22 mouse cellular contexts compared by ENCODE assay signal in the genomic region with DNA sequence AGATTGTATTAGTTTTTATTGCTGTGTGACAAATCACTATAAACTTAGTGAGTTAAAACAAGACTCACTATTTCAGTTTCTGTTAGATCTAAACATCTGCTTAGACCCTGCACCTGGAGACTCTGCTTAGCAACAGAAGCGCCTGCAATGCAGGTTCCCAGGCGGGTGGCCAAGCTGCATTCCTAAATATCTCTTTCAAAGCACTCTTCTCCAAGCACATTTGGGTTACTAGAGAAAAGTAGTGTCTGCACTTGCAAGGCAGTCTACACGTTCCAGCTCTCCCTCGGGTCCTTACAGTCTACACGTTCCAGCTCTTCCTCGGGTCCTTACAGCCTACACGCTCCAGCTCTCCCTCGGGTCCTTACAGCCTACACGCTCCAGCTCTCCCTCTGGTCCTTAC. TPM values are rescaled to one million over a fixed set of nuclear protein-coding genes. Genes with fewer than 3 reads are reported as not detected.
DNase-seq lines count a peak whose midpoint lies in the region; ATAC-seq and TF ChIP-seq lines count a peak whose summit lies in the region.
"Had no signal": no experiment of that assay in that cellular context is flagged by ENCODE, and none has a peak within 500 bp of the region (broad histone marks: within the 10 kb centered on the region; RNA-seq: fewer than 3 reads in every experiment).

No protein-coding gene starts in this region.

- no peak for DNase-seq in frontal cortex, postnatal 36 days (ENCODE audit: low spot score in 2 of 2)
- peak; percentile 46 for DNase-seq in limb, embryonic 14.5 days (ENCODE audit: low spot score)
- DNase-seq in limb, embryonic 10.5 days (ENCODE audit: low spot score): no peak
- peak; percentile 29 for DNase-seq in right cerebral cortex, postnatal 14 days
- DNase-seq in right cerebral cortex, postnatal 36 days (ENCODE audit: low spot score in 2 of 2): no peak
- peak; percentile 15 for DNase-seq in brain, embryonic 14.5 days (ENCODE audit: low read depth)
- no peak for DNase-seq in heart, postnatal 25 days (ENCODE audit: low spot score)
- DNase-seq: adrenal gland, adult 8-10 months; adrenal gland, postnatal 36 days; cerebellum, adult 11-12 months; cerebellum, adult 9-10 months; cerebellum, postnatal 25 days; forebrain, postnatal 0 days; gastrocnemius, postnatal 36 days; heart, adult 11 months; heart, postnatal 4 days had no signal

- H3K9ac ChIP-seq in limb, embryonic 14.5 days (ENCODE audit: low read depth, low read length, severe bottlenecking): no peak overlapping the region
- H3K9ac ChIP-seq: forebrain, embryonic 13.5 days; forebrain, postnatal 0 days; heart, embryonic 13.5 days; hindbrain, embryonic 12.5 days had no signal

- ATAC-seq in frontal cortex, adult (ENCODE audit: low TSS enrichment): peak; percentile 66
- no peak for ATAC-seq in limb, embryonic 14.5 days (ENCODE audit: low FRiP score, low read depth)
- ATAC-seq: forebrain, embryonic 13.5 days; forebrain, postnatal 0 days; hindbrain, embryonic 16.5 days had no signal

- no peaks in the 10 kb centered on the region for H3K27me3 ChIP-seq in limb, embryonic 14.5 days (ENCODE audit: control insufficient read depth, insufficient read depth, low read length)
- H3K27me3 ChIP-seq in limb, embryonic 10.5 days (ENCODE audit: low read depth, poor library complexity, severe bottlenecking): no peaks in the 10 kb centered on the region
- H3K27me3 ChIP-seq: embryonic facial prominence, embryonic 13.5 days; forebrain, embryonic 13.5 days; heart, embryonic 13.5 days; hindbrain, embryonic 12.5 days had no signal

- no peak overlapping the region for H3K4me2 ChIP-seq in limb, embryonic 14.5 days (replicated peaks; ENCODE audit: low read depth, low read length, severe bottlenecking)
- H3K4me2 ChIP-seq: embryonic facial prominence, embryonic 13.5 days; forebrain, embryonic 13.5 days; heart, embryonic 13.5 days; hindbrain, embryonic 12.5 days had no signal

- no peaks in the 10 kb centered on the region for H3K36me3 ChIP-seq in limb, embryonic 14.5 days (ENCODE audit: control insufficient read depth, insufficient read depth, low read length)
- peaks cover 19% of the 10 kb centered on the region for H3K36me3 ChIP-seq in limb, embryonic 10.5 days

- TF ChIP-seq CTCF in brain, embryonic 14.5 days (IDR thresholded peaks at IDR 0.05; ENCODE audit: borderline replicate concordance, extremely low read depth, insufficient read depth, insufficient read length): no peak

- TF ChIP-seq POLR2A in limb, embryonic 14.5 days (IDR thresholded peaks at IDR 0.05; ENCODE audit: borderline replicate concordance, extremely low read depth, insufficient read depth, insufficient read length): no peak
- no peak for TF ChIP-seq POLR2A in brain, embryonic 14.5 days (IDR thresholded peaks at IDR 0.05; ENCODE audit: borderline replicate concordance, extremely low read depth, insufficient read depth, insufficient read length, poor library complexity, severe bottlenecking)

- intact Hi-C loops in heart, postnatal 25 days (cut with DNase I): no loop called here

- no peak overlapping the region for H3K27ac ChIP-seq in limb, embryonic 14.5 days (replicated peaks; ENCODE audit: low read depth, low read length)
- no peak overlapping the region for H3K27ac ChIP-seq in limb, embryonic 10.5 days
- H3K27ac ChIP-seq: embryonic facial prominence, embryonic 13.5 days; forebrain, embryonic 13.5 days; heart, embryonic 13.5 days; hindbrain, embryonic 12.5 days had no signal

- no peaks in the 10 kb centered on the region for H3K4me1 ChIP-seq in limb, embryonic 14.5 days (ENCODE audit: control insufficient read depth, insufficient read depth, low read length)
- no peaks in the 10 kb centered on the region for H3K4me1 ChIP-seq in limb, embryonic 10.5 days
- H3K4me1 ChIP-seq: embryonic facial prominence, embryonic 13.5 days; hindbrain, embryonic 12.5 days had no signal

- WGBS in limb, embryonic 14.5 days: 71% methylated on average over 9 of the region's 9 CpGs
- 92% methylated on average over 9 of the region's 9 CpGs for WGBS in limb, embryonic 10.5 days

- no peaks in the 10 kb centered on the region for H3K9me3 ChIP-seq in limb, embryonic 14.5 days (ENCODE audit: control insufficient read depth, low read length)
- no peaks in the 10 kb centered on the region for H3K9me3 ChIP-seq in limb, embryonic 10.5 days (replicated peaks)
- H3K9me3 ChIP-seq: embryonic facial prominence, embryonic 13.5 days had no signal

- H3K4me3 ChIP-seq in limb, embryonic 14.5 days (replicated peaks; ENCODE audit: low read length): no peak overlapping the region
- H3K4me3 ChIP-seq in limb, embryonic 10.5 days: no peak overlapping the region
- H3K4me3 ChIP-seq: embryonic facial prominence, embryonic 13.5 days; forebrain, embryonic 13.5 days; heart, embryonic 13.5 days; hindbrain, embryonic 12.5 days had no signal

RNA-seq across cellular contexts. Expression of a gene that starts 44.1 kb away (rescaled TPM):
- 22.4 and 23.7 TPM in 2 replicates for polyA plus RNA-seq in limb, embryonic 14.5 days (2012; rRNA removed)
- 7.2 and 8.2 TPM in 2 replicates for polyA plus RNA-seq in limb, embryonic 14.5 days (2014; fragmentation: Nextera tagmentation; extraction: Ambion mirVana)
- 3.5 and 3.7 TPM in 2 replicates for polyA plus RNA-seq in limb, embryonic 10.5 days (2016; fragmentation: Nextera tagmentation; extraction: Ambion mirVana)
- 12.4 and 21.0 TPM in 2 replicates for polyA plus RNA-seq in brain, embryonic 14.5 days (2012; rRNA removed)
- total RNA-seq in heart, postnatal 25 days (2021): 10 to 100 TPM in 1 of 2 experiments, 1 to 10 TPM in 1; 9.5 to 12.2 TPM

Comparison
In these comparisons a context has a peak if more than half of its experiments do, and no peak if none do; other contexts are left out.
1. DNase-seq: peak in limb, embryonic 14.5 days (single experiment), right cerebral cortex, postnatal 14 days (single experiment) and brain, embryonic 14.5 days (single experiment); none in frontal cortex, postnatal 36 days (0 of 2), limb, embryonic 10.5 days (single experiment), right cerebral cortex, postnatal 36 days (0 of 2) and heart, postnatal 25 days (single experiment).